Mouse (Mus musculus): ENCODE results near the gene Syngap1.
"Not testable (repeated sequence)": the region's sequence is repeated elsewhere in the genome, so short reads cannot be mapped to it uniquely, and the experiment has no call there.

The Syngap1 gene

GRCm38 (mm10) chr17:26953726-26954125, 12.7 kb downstream of the Syngap1 start:
- DNase-seq (ENCODE audit: extremely low read depth, low read depth, low spot score) = no peak

GRCm38 (mm10) chr17:26956309-26956708, 15.3 kb downstream of the Syngap1 start:
- DNase-seq (ENCODE audit: extremely low read depth, low read depth, low spot score) = no peak

DNA sequence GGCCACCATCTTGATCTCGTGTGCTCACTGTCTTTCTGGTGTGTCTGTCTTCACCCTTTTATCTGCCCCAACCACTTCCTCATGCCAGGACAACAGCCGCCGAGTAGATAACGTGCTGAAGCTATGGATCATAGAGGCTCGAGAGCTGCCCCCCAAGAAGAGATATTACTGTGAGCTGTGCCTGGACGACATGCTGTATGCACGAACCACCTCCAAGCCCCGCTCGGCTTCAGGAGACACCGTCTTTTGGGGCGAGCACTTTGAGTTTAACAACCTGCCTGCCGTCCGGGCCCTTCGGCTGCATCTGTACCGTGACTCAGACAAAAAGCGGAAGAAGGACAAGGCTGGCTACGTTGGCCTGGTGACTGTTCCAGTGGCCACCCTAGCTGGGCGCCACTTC, 15.8 kb downstream of the Syngap1 start:
- DNase-seq (ENCODE audit: extremely low read depth, low read depth, low spot score) = no peak

DNA sequence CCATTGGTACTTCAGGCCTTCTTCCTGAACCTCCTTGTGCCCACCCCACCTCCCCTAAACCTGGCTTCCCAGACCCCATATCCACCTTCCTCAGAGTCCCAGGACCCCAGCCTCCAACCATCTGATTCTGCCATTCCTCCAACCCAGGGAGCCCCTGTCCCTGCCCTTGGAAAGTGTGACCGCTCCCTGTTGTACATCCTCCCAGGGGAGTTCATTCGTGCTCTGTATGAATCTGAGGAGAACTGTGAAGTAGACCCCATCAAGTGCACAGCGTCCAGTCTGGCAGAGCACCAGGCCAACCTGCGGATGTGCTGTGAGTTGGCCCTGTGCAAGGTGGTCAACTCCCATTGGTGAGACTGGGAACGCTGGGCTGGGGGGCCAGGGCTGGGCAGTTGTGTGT, 16.8 kb downstream of the Syngap1 start:
- DNase-seq (ENCODE audit: extremely low read depth, low read depth, low spot score) = no peak

DNA sequence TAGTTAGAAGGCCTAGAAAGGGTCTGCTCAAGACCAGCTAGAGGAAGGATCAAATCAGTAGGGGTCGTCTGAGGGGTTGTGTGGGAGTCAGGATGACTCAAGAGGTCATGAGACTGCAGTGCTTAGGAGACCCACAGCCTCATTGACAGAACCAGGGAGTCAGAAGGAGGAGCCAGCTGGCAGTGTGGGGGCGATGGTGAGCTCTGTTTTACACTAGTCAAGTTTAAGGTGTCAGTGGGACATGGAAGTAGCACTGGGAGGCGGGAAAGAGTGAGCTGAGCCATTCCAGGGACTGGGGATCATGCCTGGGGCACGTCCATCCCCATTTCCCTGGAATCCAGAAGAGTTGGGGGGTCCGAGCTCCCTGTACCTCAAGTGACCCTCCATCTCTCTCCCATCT, 17.8 kb downstream of the Syngap1 start:
- no peak for DNase-seq (ENCODE audit: extremely low read depth, low read depth, low spot score)

- no peak for DNase-seq (ENCODE audit: extremely low read depth, low read depth, low spot score)
Observed at GRCm38 (mm10) chr17:26959815-26960214, 18.8 kb downstream of the Syngap1 start.

- DNase-seq (ENCODE audit: extremely low read depth, low read depth, low spot score) = no peak
Observed at GRCm38 (mm10) chr17:26961572-26962240, 20.7 kb downstream of the Syngap1 start.

DNA sequence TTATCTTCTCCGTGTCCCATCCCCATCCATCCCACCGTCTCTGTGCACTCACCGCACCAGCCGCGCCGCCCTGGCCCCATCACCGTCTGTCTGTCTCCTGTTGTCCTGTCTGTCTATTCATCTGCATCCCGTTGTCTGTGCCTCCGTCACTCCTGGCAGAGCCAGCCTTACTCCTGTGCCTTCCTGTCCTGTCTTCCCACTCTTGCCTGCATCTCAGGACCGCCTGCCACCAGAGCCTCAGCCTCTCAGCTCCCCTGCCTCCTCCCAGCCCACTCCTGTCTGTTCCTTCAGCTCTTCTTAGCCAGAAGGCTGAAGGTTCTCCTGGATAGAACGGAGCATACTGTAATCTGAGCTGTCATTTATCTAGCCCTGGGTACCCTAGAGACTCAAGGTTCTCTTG, 25.9 kb downstream of the Syngap1 start:
- DNase-seq (ENCODE audit: extremely low read depth, low read depth, low spot score) = no peak

- DNase-seq (ENCODE audit: extremely low read depth, low read depth, low spot score) = no peak
Observed at GRCm38 (mm10) chr17:26967477-26967876, 26.4 kb downstream of the Syngap1 start.

GRCm38 (mm10) chr17:26968200-26968611, 27.2 kb downstream of the Syngap1 start:
- DNase-seq (ENCODE audit: extremely low read depth, low read depth, low spot score) = no peak

DNA sequence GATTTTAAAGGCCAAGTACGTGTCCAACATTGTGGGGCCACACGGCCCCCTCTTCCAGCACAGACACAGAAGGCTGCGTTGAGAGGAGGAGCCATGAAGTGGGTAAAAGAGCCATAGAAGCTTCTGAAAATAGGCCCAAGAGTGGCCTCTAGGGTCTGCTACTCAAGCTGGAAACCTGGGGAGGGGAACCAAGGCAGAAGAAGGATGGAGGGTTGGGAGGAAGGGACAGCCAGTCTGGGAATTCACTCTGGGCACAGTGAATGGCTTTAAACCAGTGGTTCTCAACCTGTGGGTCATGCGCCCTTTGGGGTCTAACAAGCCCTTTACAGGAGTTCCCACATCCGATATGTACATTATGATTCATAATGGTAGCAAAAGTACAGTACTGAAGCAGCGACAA, 28.2 kb downstream of the Syngap1 start:
- DNase-seq (ENCODE audit: extremely low read depth, low read depth, low spot score) = no peak

GRCm38 (mm10) chr17:26970221-26970620, 29.2 kb downstream of the Syngap1 start:
- no peak for DNase-seq (ENCODE audit: extremely low read depth, low read depth, low spot score)

- no peak for DNase-seq (ENCODE audit: extremely low read depth, low read depth, low spot score)
Observed at GRCm38 (mm10) chr17:26971247-26971905, 30.3 kb downstream of the Syngap1 start.

- no peak for DNase-seq (ENCODE audit: extremely low read depth, low read depth, low spot score)
Observed at GRCm38 (mm10) chr17:26972107-26972506, 31.1 kb downstream of the Syngap1 start.

DNA sequence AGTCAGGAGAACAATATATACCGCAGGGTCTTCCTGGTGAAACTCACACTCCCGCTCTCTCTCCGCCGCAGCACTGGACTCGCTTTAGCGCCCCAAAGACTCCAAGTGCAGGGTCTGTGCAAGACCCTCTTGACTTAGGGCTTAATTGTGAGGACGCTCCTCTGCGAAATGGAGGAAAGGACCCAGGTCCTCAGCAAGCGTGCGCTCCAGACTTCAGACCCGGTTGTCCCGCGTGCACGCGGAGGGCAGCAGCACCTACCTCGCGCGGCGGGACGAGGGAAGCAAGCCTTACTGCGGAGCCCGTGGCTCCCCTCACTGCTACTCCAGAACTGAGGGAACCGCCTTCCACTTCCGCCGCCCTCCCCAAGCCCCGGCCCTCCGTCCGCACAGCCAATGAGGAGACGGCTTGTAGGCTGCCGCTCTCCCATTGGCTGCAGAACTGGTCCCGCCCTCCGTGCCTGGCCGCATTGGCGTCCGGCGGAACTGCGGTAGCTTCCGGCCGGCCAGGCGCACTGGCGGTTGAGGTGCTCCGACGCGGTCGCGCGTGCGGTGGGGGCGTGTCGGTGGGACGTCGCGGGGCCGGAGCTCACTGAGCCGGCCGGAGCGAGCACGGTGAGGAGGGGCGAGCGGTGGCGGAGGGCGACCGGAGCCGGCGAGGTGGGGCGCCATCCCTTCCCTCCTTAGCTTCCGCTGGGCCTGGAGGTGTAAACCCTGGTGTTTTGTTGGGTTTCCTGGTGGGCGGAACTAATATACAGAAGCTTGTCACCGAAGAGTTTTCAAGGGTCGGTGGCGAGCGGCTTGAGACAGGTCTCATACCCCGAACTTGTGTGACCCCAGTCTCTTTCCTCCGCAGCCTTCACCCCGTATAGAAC, 31.9 kb downstream of the Syngap1 start, which contains the start of gene Zbtb9:
Zbtb9 (plus strand) TSS at position 465 of the 872 bp plus-strand sequence.
- DNase-seq (ENCODE audit: extremely low read depth, low read depth, low spot score) = peak; percentile 40

DNA sequence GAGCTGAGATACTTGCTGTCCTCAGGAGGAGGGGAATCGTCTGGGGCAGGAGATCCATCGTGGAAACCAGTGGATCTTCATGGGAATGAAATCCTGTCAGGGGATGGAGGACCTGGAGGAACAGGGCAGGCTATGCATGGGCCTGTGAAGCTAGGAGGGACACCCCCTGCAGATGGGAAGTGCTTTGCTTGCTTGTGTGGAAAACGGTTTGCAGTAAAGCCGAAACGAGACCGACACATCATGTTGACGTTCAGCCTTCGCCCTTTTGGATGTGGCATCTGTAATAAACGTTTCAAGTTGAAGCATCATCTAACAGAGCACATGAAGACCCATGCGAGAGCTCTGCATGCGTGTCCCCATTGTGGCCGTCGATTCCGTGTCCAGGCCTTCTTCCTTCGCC, 33.5 kb downstream of the Syngap1 start:
- no peak for DNase-seq (ENCODE audit: extremely low read depth, low read depth, low spot score)

DNA sequence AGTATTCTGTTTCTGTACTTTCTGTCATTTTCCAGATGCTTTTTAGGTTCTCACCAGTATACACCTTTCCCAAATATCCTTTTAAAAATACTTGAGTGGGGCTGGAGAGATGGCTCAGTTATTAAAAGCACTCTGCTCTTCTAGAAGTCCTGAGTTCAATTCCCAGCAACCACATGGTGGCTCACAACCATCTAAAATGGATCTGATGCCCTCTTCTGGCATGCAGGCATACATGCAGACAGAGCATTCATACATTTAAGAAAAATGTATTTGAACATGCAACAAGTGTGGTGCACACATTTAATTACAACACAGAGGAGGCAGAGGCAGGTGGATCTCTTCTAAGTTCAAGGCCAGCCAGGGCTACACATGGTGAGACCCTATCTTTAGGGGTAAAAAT, 34.4 kb downstream of the Syngap1 start:
- DNase-seq (ENCODE audit: extremely low read depth, low read depth, low spot score) = no peak

DNA sequence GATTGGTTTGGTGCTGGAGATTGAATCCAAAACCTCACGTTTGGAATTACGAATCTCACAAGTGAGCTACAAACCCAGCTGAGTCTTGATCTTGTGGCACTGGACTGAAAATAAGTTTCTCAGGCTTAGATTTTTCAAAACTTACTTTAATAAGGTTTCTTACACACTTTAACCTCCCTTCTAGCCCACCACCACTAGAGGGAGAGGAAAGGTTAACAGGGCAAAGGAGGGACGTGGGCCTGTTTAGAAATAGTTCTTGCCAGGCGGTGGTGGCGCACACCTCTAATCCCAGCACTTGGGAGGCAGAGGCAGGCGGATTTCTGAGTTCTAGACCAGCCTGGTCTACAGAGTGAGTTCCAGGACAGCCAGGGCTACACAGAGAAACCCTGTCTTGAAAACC, 36.3 kb downstream of the Syngap1 start:
- DNase-seq (ENCODE audit: extremely low read depth, low read depth, low spot score) = not testable (repeated sequence)

DNA sequence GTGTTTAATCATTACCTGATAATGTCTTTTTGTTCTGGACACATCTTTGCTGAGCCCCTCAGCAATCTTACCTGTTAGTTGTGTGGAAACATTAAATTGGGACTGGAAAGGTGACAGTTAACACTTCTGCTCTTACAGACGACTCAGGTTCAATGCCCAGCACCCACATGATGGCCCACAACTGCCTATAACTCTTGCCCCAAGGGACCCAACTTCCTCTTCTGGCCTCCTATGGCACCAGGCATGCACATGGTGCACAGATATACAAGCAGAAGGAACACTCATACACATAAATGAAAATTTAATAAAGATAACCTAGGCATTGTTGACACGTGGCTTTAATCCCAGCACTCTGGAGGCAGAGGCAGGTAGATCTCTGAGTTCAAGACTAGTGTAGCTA, 38.4 kb downstream of the Syngap1 start:
- DNase-seq (ENCODE audit: extremely low read depth, low read depth, low spot score) = no peak

- DNase-seq (ENCODE audit: extremely low read depth, low read depth, low spot score) = no peak
Observed at GRCm38 (mm10) chr17:26981050-26981449, 40.0 kb downstream of the Syngap1 start.

GRCm38 (mm10) chr17:26983382-26983781, 42.3 kb downstream of the Syngap1 start:
- DNase-seq (ENCODE audit: extremely low read depth, low read depth, low spot score) = no peak

All from fat pad, adult 2 months (tissue).